25 mouse cellular contexts compared by ENCODE assay signal in the genomic region with DNA sequence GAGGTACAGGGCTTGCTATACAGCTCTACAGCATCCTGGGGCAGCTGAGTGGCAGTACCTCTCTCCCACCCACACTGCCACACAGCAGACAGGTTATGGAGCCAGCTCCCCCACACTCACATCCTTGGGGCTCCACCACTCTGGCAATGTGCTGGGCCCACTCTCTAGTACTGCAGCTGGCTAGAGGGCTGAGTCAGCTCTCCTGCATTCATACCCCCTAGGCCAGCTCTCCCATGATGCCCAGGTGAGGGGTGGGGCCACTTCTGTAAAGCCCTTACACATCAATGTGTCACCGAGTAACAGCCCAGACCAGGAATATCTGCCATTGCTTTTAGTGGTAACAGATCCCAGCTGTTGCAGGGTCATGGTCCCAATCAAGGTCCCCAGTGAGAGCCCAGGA. TPM values are rescaled to one million over a fixed set of nuclear protein-coding genes. Genes with fewer than 3 reads are reported as not detected.
DNase-seq lines count a peak whose midpoint lies in the region; ATAC-seq lines count a peak whose summit lies in the region.
"Had no signal": no experiment of that assay in that cellular context is flagged by ENCODE, and none has a peak within 500 bp of the region (broad histone marks: within the 10 kb centered on the region; RNA-seq: fewer than 3 reads in every experiment).

No protein-coding gene starts in this region.

- H3K27ac ChIP-seq in heart, embryonic 10.5 days = no peak overlapping the region
- H3K27ac ChIP-seq in hindbrain, embryonic 14.5 days = no peak overlapping the region
- no peak overlapping the region for H3K27ac ChIP-seq in hindbrain, embryonic 11.5 days (ENCODE audit: low read depth, low read length)
- H3K27ac ChIP-seq: embryonic facial prominence, embryonic 13.5 days; forebrain, embryonic 12.5 days; forebrain, embryonic 15.5 days; heart, adult 2 months; heart, embryonic 13.5 days; intestine, embryonic 15.5 days had no signal

- 0 out of 2 replicates have a peak, but pooled peaks have one; percentile 9 for ATAC-seq in hindbrain, embryonic 14.5 days (ENCODE audit: low FRiP score)
- ATAC-seq in hindbrain, embryonic 11.5 days (ENCODE audit: low FRiP score) = no peak
- no peak for ATAC-seq in megakaryocyte, adult 5-6 weeks (ENCODE audit: poor library complexity, severe bottlenecking)
- ATAC-seq: CD4-positive, CD25-positive, alpha-beta regulatory T cell, adult 4 months; forebrain, embryonic 15.5 days; hindbrain, embryonic 16.5 days; intestine, embryonic 15.5 days; Patski had no signal

- H3K9me3 ChIP-seq in heart, embryonic 10.5 days = no peaks in the 10 kb centered on the region
- no peaks in the 10 kb centered on the region for H3K9me3 ChIP-seq in hindbrain, embryonic 14.5 days (ENCODE audit: control insufficient read depth, low read length)
- H3K9me3 ChIP-seq in hindbrain, embryonic 11.5 days (ENCODE audit: control insufficient read depth, low read length) = no peaks in the 10 kb centered on the region
- H3K9me3 ChIP-seq in megakaryocyte, embryonic 14.5 days = peaks cover 4% of the 10 kb centered on the region; the same call in 1 of the 2 replicates
- H3K9me3 ChIP-seq: embryonic facial prominence, embryonic 13.5 days; forebrain, embryonic 12.5 days; forebrain, embryonic 15.5 days; heart, embryonic 13.5 days; intestine, embryonic 15.5 days had no signal

- no peaks in the 10 kb centered on the region for H3K36me3 ChIP-seq in heart, embryonic 10.5 days
- no peaks in the 10 kb centered on the region for H3K36me3 ChIP-seq in hindbrain, embryonic 14.5 days (replicated peaks; ENCODE audit: control insufficient read depth, insufficient read depth)
- no peaks in the 10 kb centered on the region for H3K36me3 ChIP-seq in hindbrain, embryonic 11.5 days (ENCODE audit: control insufficient read depth, insufficient read depth, low read length)
- no peaks in the 10 kb centered on the region for H3K36me3 ChIP-seq in megakaryocyte, embryonic 14.5 days (replicated peaks; ENCODE audit: low read length)
- H3K36me3 ChIP-seq: embryonic facial prominence, embryonic 13.5 days; forebrain, embryonic 12.5 days; forebrain, embryonic 15.5 days; heart, embryonic 13.5 days; intestine, embryonic 15.5 days had no signal

- no peak overlapping the region for H3K4me2 ChIP-seq in hindbrain, embryonic 14.5 days (replicated peaks)
- H3K4me2 ChIP-seq in hindbrain, embryonic 11.5 days (replicated peaks; ENCODE audit: low read depth, low read length) = no peak overlapping the region
- H3K4me2 ChIP-seq: embryonic facial prominence, embryonic 13.5 days; forebrain, embryonic 12.5 days; forebrain, embryonic 15.5 days; heart, embryonic 13.5 days; intestine, embryonic 15.5 days had no signal

- peak; percentile 52 for DNase-seq in heart, embryonic 10.5 days (ENCODE audit: low spot score)
- no peak for DNase-seq in heart, adult 8-10 months (ENCODE audit: low spot score)
- DNase-seq in hindbrain, embryonic 14.5 days (ENCODE audit: low spot score) = no peak
- no peak for DNase-seq in hindbrain, embryonic 11.5 days (ENCODE audit: low spot score)
- DNase-seq in ovary, adult 18-20 months (ENCODE audit: low spot score) = no peak
- DNase-seq: adrenal gland, postnatal 10 days; adrenal gland, postnatal 36 days; cerebellum, adult 18-20 months; cerebellum, adult 9-10 months; cerebellum, postnatal 14 days; gastrocnemius, postnatal 25 days; heart, adult 2 months; kidney, adult 11 months; kidney, adult 9 months had no signal

- H3K27me3 ChIP-seq in heart, embryonic 10.5 days (ENCODE audit: insufficient read depth, poor library complexity, severe bottlenecking) = no peaks in the 10 kb centered on the region
- H3K27me3 ChIP-seq in hindbrain, embryonic 14.5 days (ENCODE audit: control insufficient read depth, insufficient read depth, low read length) = no peaks in the 10 kb centered on the region
- no peaks in the 10 kb centered on the region for H3K27me3 ChIP-seq in hindbrain, embryonic 11.5 days (ENCODE audit: control insufficient read depth, insufficient read depth, low read length)
- peaks cover 4% of the 10 kb centered on the region for H3K27me3 ChIP-seq in megakaryocyte, embryonic 14.5 days (replicated peaks)
- H3K27me3 ChIP-seq: forebrain, embryonic 12.5 days; forebrain, embryonic 15.5 days; heart, embryonic 13.5 days; intestine, embryonic 15.5 days had no signal

- H3K4me1 ChIP-seq in heart, embryonic 10.5 days = no peaks in the 10 kb centered on the region
- H3K4me1 ChIP-seq in hindbrain, embryonic 14.5 days (replicated peaks; ENCODE audit: control insufficient read depth, insufficient read depth, low read length) = no peaks in the 10 kb centered on the region
- no peaks in the 10 kb centered on the region for H3K4me1 ChIP-seq in hindbrain, embryonic 11.5 days (replicated peaks; ENCODE audit: control insufficient read depth, insufficient read depth, low read length)
- H3K4me1 ChIP-seq in megakaryocyte, embryonic 14.5 days = no peaks in the 10 kb centered on the region
- H3K4me1 ChIP-seq: embryonic facial prominence, embryonic 13.5 days; forebrain, embryonic 12.5 days; heart, embryonic 13.5 days; intestine, embryonic 15.5 days had no signal

- 72% methylated on average over 1 of the region's 1 CpGs for WGBS in heart, embryonic 10.5 days
- whole genome bisulfite sequencing in hindbrain, embryonic 14.5 days = 90% methylated on average over 1 of the region's 1 CpGs
- WGBS in hindbrain, embryonic 11.5 days = 94% methylated on average over 1 of the region's 1 CpGs

- H3K4me3 ChIP-seq in heart, embryonic 10.5 days = no peak overlapping the region
- H3K4me3 ChIP-seq in hindbrain, embryonic 14.5 days (replicated peaks; ENCODE audit: low read length) = no peak overlapping the region
- H3K4me3 ChIP-seq in hindbrain, embryonic 11.5 days (ENCODE audit: low read depth, low read length) = no peak overlapping the region
- H3K4me3 ChIP-seq in megakaryocyte, embryonic 14.5 days (replicated peaks) = peak overlapping the region; percentile 20
- H3K4me3 ChIP-seq: embryonic facial prominence, embryonic 13.5 days; erythroblast, embryonic 14.5 days; forebrain, embryonic 12.5 days; forebrain, embryonic 15.5 days; heart, adult 2 months; heart, embryonic 13.5 days; intestine, embryonic 15.5 days had no signal

- H3K9ac ChIP-seq in hindbrain, embryonic 14.5 days = no peak overlapping the region
- no peak overlapping the region for H3K9ac ChIP-seq in hindbrain, embryonic 11.5 days (ENCODE audit: low read depth, low read length)
- H3K9ac ChIP-seq: embryonic facial prominence, embryonic 13.5 days; forebrain, embryonic 12.5 days; forebrain, embryonic 15.5 days; heart, embryonic 13.5 days; intestine, embryonic 15.5 days had no signal

RNA-seq across cellular contexts. Expression of gene Tars, which starts 38.6 kb away (rescaled TPM):
- 63.6 and 80.2 TPM in 2 replicates for polyA plus RNA-seq in heart, embryonic 10.5 days (2016; fragmentation: Nextera tagmentation; extraction: Ambion mirVana)
- 10 to 100 TPM; 21.6 to 24.7 (median 24.0) TPM for total RNA-seq in heart, adult 8-10 months (2022)
- polyA plus RNA-seq in hindbrain, embryonic 14.5 days (2014; fragmentation: Nextera tagmentation; extraction: Ambion mirVana) = 42.8 and 50.3 TPM in 2 replicates
- 84.6 and 94.7 TPM in 2 replicates for polyA plus RNA-seq in hindbrain, embryonic 11.5 days (2014; fragmentation: Nextera tagmentation; extraction: Ambion mirVana)
- 2.3 and 30.4 TPM in 2 replicates for polyA plus RNA-seq in megakaryocyte, embryonic 14.5 days (2012; ENCODE audit: insufficient read depth, low replicate concordance)
- total RNA-seq in megakaryocyte, adult 5-6 weeks (2015) = 18.1 and 20.2 TPM in 2 replicates
- 32.3 and 36.5 TPM in 2 replicates for total RNA-seq in megakaryocyte, adult 5-6 weeks (2017)
